Mouse (Mus musculus): ENCODE measurements around the gene Pitpna. TPM values are rescaled to one million over a fixed set of nuclear protein-coding genes. Genes with fewer than 3 reads are reported as not detected.

Pitpna gene
- polyA plus RNA-seq, 1 experiment from 2014 or later, result 136 TPM

DNA sequence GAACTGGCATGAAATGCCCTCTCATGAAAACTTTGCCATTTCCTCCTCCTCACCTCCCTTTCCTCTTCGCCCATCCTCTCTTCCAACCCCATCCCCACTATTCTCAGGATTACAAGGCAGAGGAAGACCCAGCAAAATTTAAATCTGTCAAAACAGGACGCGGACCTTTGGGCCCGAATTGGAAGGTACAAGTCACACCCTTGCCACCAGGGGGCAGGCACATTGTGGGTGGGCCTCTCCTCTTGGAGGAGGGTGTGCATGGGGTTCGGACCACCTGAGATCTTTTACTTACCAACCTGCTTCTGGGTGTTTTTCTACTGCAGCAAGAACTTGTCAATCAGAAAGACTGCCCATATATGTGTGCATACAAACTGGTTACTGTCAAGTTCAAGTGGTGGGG lies 31.2 kb downstream of the Pitpna start:
- no peak overlapping the region for H3K27ac ChIP-seq
- no peak overlapping the region for H3K4me2 ChIP-seq (replicated peaks)
- H3K4me3 ChIP-seq (replicated peaks; ENCODE audit: low read length), result no peak overlapping the region
- no peak overlapping the region for H3K9ac ChIP-seq
- H3K9me3 ChIP-seq (ENCODE audit: control insufficient read depth, low read length), result no peaks in the 10 kb centered on the region
- peaks cover 89% of the 10 kb centered on the region for H3K36me3 ChIP-seq (replicated peaks; ENCODE audit: control insufficient read depth, insufficient read depth)
- ATAC-seq (ENCODE audit: low FRiP score), result no peak
- 85% methylated on average over 5 of the region's 5 CpGs for WGBS
- no peaks in the 10 kb centered on the region for H3K4me1 ChIP-seq (replicated peaks; ENCODE audit: control insufficient read depth, insufficient read depth, low read length)
- no peak for DNase-seq (ENCODE audit: low spot score)
- no peaks in the 10 kb centered on the region for H3K27me3 ChIP-seq (ENCODE audit: control insufficient read depth, insufficient read depth, low read length)

DNA sequence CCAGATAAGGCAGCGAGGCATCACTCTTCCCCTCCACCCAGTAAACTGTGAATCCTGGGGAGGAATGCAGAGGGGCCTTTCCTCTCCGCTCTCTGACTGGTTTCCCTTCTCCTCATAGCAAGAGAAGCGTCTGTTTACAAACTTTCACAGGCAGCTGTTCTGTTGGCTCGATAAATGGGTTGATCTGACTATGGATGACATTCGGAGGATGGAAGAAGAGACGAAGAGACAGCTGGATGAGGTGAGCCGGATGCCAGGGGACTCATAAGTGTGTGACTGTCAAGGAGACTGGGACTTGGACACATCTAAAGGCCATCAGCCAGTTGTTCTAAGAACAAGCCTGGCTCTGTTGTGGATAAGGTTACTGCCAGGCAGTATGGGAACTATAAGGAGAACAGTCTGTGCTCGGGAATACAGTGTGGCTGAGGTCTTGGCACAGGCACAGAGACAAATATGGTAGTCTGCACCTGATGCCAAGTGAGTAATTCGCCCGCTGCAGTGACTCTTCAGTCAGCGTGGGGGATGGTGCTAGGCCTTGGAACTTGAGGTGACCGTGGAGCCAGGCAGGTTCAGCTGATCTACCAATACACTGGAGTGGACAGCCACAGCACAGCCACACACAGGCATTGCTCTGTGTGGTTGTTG lies 32.4 kb downstream of the Pitpna start:
- Histone ChIP-seq H3K4me2 (replicated peaks) (no peak overlapping the region), H3K4me1 (replicated peaks; ENCODE audit: control insufficient read depth, insufficient read depth, low read length) (no peaks in the 10 kb centered on the region), H3K4me3 (replicated peaks; ENCODE audit: low read length) (no peak overlapping the region), H3K9me3 (ENCODE audit: control insufficient read depth, low read length) (no peaks in the 10 kb centered on the region), H3K27me3 (ENCODE audit: control insufficient read depth, insufficient read depth, low read length) (no peaks in the 10 kb centered on the region), H3K36me3 (replicated peaks; ENCODE audit: control insufficient read depth, insufficient read depth) (peaks cover 90% of the 10 kb centered on the region), H3K9ac (no peak overlapping the region), H3K27ac (no peak overlapping the region)
- no peak for DNase-seq (ENCODE audit: low spot score)
- no peak for ATAC-seq (ENCODE audit: low FRiP score)
- 94% methylated on average over 12 of the region's 12 CpGs for WGBS

DNA sequence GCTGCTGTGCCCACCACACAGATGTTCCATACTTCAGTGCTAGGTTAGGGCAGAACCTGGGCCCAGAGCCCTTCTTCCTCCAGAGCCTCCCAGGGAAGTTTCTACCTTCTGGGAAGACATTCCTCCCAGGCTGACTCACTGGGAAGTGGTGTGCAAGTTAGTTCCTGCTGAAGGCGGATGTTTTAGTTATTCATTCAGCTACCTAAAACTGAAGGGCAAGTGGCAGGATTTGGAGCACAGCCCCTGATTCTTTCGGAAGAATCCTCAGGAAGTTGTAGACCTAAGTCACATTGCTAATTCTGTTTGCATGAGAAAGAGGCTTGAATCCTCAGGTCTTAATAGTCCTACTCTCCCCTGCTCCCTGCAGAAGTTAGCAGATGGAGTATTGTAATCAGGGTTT lies 33.5 kb downstream of the Pitpna start:
- Histone ChIP-seq H3K4me3 (replicated peaks; ENCODE audit: low read length) (no peak overlapping the region), H3K27ac (no peak overlapping the region), H3K36me3 (replicated peaks; ENCODE audit: control insufficient read depth, insufficient read depth) (peaks cover 92% of the 10 kb centered on the region), H3K4me2 (replicated peaks) (no peak overlapping the region), H3K27me3 (ENCODE audit: control insufficient read depth, insufficient read depth, low read length) (no peaks in the 10 kb centered on the region), H3K9me3 (ENCODE audit: control insufficient read depth, low read length) (no peaks in the 10 kb centered on the region), H3K4me1 (replicated peaks; ENCODE audit: control insufficient read depth, insufficient read depth, low read length) (no peaks in the 10 kb centered on the region), H3K9ac (no peak overlapping the region)
- DNase-seq (ENCODE audit: low spot score), result no peak
- 90% methylated on average over 2 of the region's 2 CpGs for WGBS
- ATAC-seq (ENCODE audit: low FRiP score), result no peak

DNA sequence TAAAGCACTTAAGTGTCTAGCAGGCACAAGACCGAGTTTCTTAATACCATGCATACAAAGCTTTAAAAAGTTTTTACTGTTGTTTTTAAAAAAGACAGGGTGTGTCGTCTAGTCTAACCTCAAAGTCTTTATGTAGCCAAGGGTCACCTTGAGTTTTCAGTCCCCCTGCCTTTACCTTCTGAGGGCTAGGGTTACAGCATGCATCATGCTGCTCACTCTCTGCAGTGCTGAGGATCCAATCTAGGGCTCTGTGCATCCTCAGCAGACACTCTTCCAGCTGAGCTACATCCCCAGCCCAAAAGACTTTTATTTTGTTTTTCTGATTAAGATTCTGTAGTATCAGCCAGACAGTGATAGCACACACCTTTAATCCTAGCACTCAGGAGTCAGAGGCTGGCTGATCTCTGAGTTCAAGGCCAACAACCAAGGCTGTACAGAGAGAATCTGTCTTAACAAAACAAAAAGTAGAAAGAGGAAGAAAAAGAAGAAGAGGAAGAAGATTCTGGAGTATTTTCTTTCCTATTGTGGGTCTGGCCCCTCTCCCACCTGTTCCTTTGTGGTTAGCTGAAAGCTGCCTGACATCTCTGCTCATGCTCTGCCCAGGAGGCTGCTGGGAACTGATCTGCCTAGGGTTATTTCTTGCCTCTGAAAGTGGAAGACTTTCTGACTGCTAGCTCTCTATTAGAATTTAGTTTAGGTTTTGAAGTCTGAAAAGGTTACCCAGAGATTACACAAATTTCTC lies 34.9 kb downstream of the Pitpna start:
- DNase-seq (ENCODE audit: low spot score) (no peak), ATAC-seq (ENCODE audit: low FRiP score) (no peak)
- WGBS, result 94% methylated on average over 2 of the region's 2 CpGs
- no peak overlapping the region for H3K27ac ChIP-seq
- no peaks in the 10 kb centered on the region for H3K9me3 ChIP-seq (ENCODE audit: control insufficient read depth, low read length)
- H3K27me3 ChIP-seq (ENCODE audit: control insufficient read depth, insufficient read depth, low read length), result no peaks in the 10 kb centered on the region
- H3K4me2 ChIP-seq (replicated peaks), result no peak overlapping the region
- H3K9ac ChIP-seq, result no peak overlapping the region
- H3K36me3 ChIP-seq (replicated peaks; ENCODE audit: control insufficient read depth, insufficient read depth), result peaks cover 93% of the 10 kb centered on the region
- H3K4me1 ChIP-seq (replicated peaks; ENCODE audit: control insufficient read depth, insufficient read depth, low read length), result no peaks in the 10 kb centered on the region
- H3K4me3 ChIP-seq (replicated peaks; ENCODE audit: low read length), result no peak overlapping the region

DNA sequence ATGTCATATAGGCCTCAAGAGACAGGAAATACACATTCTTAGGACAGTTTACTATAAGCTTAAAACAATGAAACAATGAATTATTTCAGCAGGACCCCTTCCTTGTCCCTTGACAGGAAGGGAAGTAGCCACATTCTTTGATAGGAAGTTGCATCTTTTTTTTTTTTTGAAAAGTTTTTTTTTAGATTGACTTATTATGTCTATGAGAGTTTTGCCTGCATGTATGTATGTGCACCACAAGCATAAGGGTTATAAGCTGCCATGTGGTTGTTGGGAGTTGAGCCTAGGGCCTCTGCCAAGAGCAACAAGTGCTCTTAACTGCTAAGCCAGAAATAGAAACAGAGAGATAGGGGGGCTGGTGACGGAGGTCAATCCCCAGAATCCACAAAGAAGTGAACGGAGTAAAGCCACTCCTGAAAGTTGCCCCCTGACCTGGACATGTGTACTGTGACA lies 36.2 kb downstream of the Pitpna start:
- H3K9ac ChIP-seq, result no peak overlapping the region
- H3K4me2 ChIP-seq (replicated peaks), result no peak overlapping the region
- DNase-seq (ENCODE audit: low spot score), result no peak
- no peak for ATAC-seq (ENCODE audit: low FRiP score)
- no peak overlapping the region for H3K4me3 ChIP-seq (replicated peaks; ENCODE audit: low read length)
- no peaks in the 10 kb centered on the region for H3K27me3 ChIP-seq (ENCODE audit: control insufficient read depth, insufficient read depth, low read length)
- H3K4me1 ChIP-seq (replicated peaks; ENCODE audit: control insufficient read depth, insufficient read depth, low read length), result no peaks in the 10 kb centered on the region
- H3K9me3 ChIP-seq (ENCODE audit: control insufficient read depth, low read length), result no peaks in the 10 kb centered on the region
- H3K36me3 ChIP-seq (replicated peaks; ENCODE audit: control insufficient read depth, insufficient read depth), result peaks cover 99% of the 10 kb centered on the region
- 81% methylated on average over 2 of the region's 2 CpGs for WGBS
- no peak overlapping the region for H3K27ac ChIP-seq

DNA sequence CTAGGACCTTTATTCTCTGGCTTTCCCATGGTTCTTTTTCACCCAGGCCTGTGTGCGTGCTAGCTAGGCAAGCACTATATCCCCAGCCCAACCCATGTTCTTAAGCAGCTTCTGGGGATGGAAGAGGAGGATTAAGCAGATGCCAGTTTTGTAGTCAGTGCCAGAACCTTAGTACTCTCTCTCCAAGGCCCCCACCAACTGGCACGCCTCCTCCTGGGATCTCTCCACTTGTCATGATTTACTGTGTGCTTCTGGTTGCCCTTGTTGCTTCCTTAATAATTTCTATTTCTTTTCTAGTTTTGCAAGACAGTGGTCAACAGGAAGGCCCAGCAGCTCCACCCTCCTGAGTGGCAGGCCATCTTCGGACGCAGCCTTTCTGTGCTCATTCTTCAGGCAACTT lies 37.9 kb downstream of the Pitpna start:
- 94% methylated on average over 4 of the region's 4 CpGs for WGBS
- no peak for DNase-seq (ENCODE audit: low spot score)

DNA sequence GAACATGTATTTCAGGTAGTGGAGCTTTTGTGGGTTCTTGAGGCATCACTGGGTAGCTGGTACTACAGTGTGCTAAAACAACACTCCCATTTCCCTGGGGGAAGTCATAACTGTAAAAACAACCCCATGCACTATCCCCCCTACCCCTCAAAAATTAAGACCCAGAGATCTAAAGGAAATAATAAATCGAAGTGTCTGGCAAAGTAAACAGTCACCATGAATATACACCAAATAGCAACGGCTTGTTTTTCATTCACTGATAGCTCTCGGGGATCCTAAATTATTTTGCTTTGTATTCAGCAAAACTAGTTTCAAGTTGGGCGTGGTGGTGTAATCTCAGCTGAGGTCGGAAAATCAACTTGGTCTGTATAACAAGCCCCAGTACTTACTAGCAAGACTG lies 42.2 kb downstream of the Pitpna start:
- Histone ChIP-seq H3K9me3 (ENCODE audit: control insufficient read depth, low read length) (no peaks in the 10 kb centered on the region), H3K9ac (peak overlapping the region; percentile 75), H3K4me3 (replicated peaks; ENCODE audit: low read length) (peak overlapping the region; percentile 72), H3K27ac (peak overlapping the region; percentile 84), H3K4me1 (replicated peaks; ENCODE audit: control insufficient read depth, insufficient read depth, low read length) (peaks cover 22% of the 10 kb centered on the region), H3K4me2 (replicated peaks) (peak overlapping the region; percentile 79), H3K27me3 (ENCODE audit: control insufficient read depth, insufficient read depth, low read length) (no peaks in the 10 kb centered on the region), H3K36me3 (replicated peaks; ENCODE audit: control insufficient read depth, insufficient read depth) (peaks cover 55% of the 10 kb centered on the region)
- 12% methylated on average over 5 of the region's 5 CpGs for WGBS
- no peak for ATAC-seq (ENCODE audit: low FRiP score)
- DNase-seq (ENCODE audit: low spot score), result no peak

More for the DNA sequence above, 37.9 kb downstream of the Pitpna start:
- Histone ChIP-seq H3K9me3 (ENCODE audit: control insufficient read depth, low read length) (no peaks in the 10 kb centered on the region), H3K9ac (no peak overlapping the region), H3K36me3 (replicated peaks; ENCODE audit: control insufficient read depth, insufficient read depth) (peaks cover 87% of the 10 kb centered on the region), H3K27ac (no peak overlapping the region), H3K27me3 (ENCODE audit: control insufficient read depth, insufficient read depth, low read length) (no peaks in the 10 kb centered on the region), H3K4me1 (replicated peaks; ENCODE audit: control insufficient read depth, insufficient read depth, low read length) (peaks cover 7% of the 10 kb centered on the region), H3K4me3 (replicated peaks; ENCODE audit: low read length) (no peak overlapping the region), H3K4me2 (replicated peaks) (no peak overlapping the region)
- no peak for ATAC-seq (ENCODE audit: low FRiP score)

DNA sequence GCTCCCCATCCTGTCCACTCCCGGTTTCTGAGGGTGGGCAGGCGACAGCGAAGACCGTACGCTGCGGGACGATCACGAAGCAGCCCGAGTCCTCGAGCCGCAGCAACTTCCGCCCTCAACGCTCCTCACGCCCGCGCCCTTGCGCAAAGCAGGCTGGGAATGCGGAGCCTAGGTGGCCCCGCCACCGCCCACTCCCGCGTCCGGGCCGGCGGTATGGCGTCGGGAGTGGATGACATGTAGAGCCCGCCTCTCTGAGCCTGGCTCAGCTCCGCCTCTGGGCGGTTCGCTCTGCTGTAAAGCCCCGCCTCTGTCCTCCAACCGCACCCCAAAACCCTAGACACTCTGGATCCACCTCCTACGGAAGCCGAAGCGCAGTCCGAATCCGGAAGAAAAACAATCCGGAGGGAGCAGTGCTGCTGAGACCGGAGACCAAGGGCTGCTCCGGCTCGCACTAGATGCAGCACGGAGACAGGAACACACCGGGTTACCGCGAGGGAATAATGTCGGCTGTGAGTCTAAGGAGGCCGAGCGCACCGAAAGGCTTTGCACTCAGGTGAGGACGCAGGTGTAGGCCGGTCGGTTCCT lies 42.8 kb downstream of the Pitpna start, which contains the start of gene Inpp5k:
TSS of gene Inpp5k (plus strand) at position 344 of the 585 bp plus-strand sequence.
- DNase-seq (ENCODE audit: low spot score) (peak; percentile 95), ATAC-seq (ENCODE audit: low FRiP score) (peak; percentile 99)
- H3K4me1 ChIP-seq (replicated peaks; ENCODE audit: control insufficient read depth, insufficient read depth, low read length), result peaks cover 22% of the 10 kb centered on the region
- H3K9ac ChIP-seq, result peak within 1 kb of the TSS; percentile 75
- no peaks in the 10 kb centered on the region for H3K27me3 ChIP-seq (ENCODE audit: control insufficient read depth, insufficient read depth, low read length)
- peak within 1 kb of the TSS; percentile 79 for H3K4me2 ChIP-seq (replicated peaks)
- H3K36me3 ChIP-seq (replicated peaks; ENCODE audit: control insufficient read depth, insufficient read depth), result peaks cover 53% of the 10 kb centered on the region
- H3K27ac ChIP-seq, result peak within 1 kb of the TSS; percentile 84
- H3K4me3 ChIP-seq (replicated peaks; ENCODE audit: low read length), result peak within 1 kb of the TSS; percentile 72
- no peaks in the 10 kb centered on the region for H3K9me3 ChIP-seq (ENCODE audit: control insufficient read depth, low read length)
- under 1% methylated on average over 53 of the region's 53 CpGs for whole genome bisulfite sequencing

DNA sequence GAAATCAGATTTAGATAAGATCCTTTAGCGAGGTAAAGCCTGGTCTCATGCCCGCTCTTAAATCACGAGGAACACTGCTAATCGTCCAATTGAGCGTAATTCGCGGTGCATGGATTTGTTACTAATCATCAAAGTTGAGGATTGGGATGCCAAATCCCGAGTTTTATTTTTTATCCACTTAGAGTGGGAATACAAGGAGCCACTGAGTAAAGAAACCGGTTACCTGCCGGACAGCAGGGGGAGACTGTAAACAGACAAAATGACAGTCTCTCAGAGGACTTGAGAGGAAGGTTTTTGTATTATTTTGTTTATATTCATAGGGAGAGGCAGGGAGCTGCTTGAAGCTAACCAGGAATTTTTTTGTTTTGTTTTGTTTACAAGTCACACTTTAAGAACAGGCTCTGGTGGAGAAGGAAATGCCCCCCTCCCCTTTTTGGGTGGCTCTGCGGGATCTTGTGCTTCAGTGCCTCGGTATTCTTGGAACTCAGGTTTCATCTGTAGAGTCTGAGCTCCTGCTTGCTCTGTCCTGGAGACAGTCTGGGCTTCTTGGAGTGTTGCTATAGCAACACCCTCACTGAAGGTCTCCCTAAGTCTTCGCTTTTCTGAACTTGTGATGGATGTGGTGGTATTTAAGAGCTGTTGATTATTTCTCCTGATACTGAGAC lies 43.8 kb downstream of the Pitpna start:
- Histone ChIP-seq H3K4me1 (replicated peaks; ENCODE audit: control insufficient read depth, insufficient read depth, low read length) (peaks cover 22% of the 10 kb centered on the region), H3K27me3 (ENCODE audit: control insufficient read depth, insufficient read depth, low read length) (no peaks in the 10 kb centered on the region), H3K4me2 (replicated peaks) (peak overlapping the region; percentile 79), H3K27ac (no peak overlapping the region), H3K36me3 (replicated peaks; ENCODE audit: control insufficient read depth, insufficient read depth) (peaks cover 45% of the 10 kb centered on the region), H3K9ac (peak overlapping the region; percentile 75), H3K4me3 (replicated peaks; ENCODE audit: low read length) (peak overlapping the region; percentile 72), H3K9me3 (ENCODE audit: control insufficient read depth, low read length) (no peaks in the 10 kb centered on the region)
- DNase-seq (ENCODE audit: low spot score) (no peak), ATAC-seq (ENCODE audit: low FRiP score) (no peak)
- 11% methylated on average over 13 of the region's 13 CpGs for WGBS
